Mouse (Mus musculus): ENCODE measurements around the gene Ptpru. TPM values are rescaled to one million over a fixed set of nuclear protein-coding genes. Genes with fewer than 3 reads are reported as not detected.

Gene Ptpru
- polyA plus RNA-seq, 1 experiment from 2014 or later, result 27.9 TPM

Other genes starting within 250 kb of the Ptpru start
- gene Mecr, start 5.2 kb upstream of the Ptpru start, polyA plus RNA-seq (2015; fragmentation: Nextera tagmentation; extraction: Ambion mirVana), result 38.3 and 40.3 TPM in 2 replicates
- gene Srsf4, start 35.3 kb upstream of the Ptpru start, polyA plus RNA-seq (2015; fragmentation: Nextera tagmentation; extraction: Ambion mirVana), result 116 and 117 TPM in 2 replicates
- gene Tmem200b, start 83.5 kb upstream of the Ptpru start, polyA plus RNA-seq (2015; fragmentation: Nextera tagmentation; extraction: Ambion mirVana), result 0.15 and 0.45 TPM in 2 replicates
- 0.08 TPM in 1 of 2 replicates, not detected in the other for gene Gm10300, start 236.4 kb upstream of the Ptpru start, polyA plus RNA-seq (2015; fragmentation: Nextera tagmentation; extraction: Ambion mirVana)
- 74.4 and 80.1 TPM in 2 replicates for gene Epb41, start 237.0 kb upstream of the Ptpru start, polyA plus RNA-seq (2015; fragmentation: Nextera tagmentation; extraction: Ambion mirVana)

All from midbrain, embryonic 15.5 days (tissue).